Mouse (Mus musculus) stomach, postnatal 0 days (tissue): ENCODE results near the gene Wdr45.

Experiments
- CTCF ChIP-seq: IDR thresholded peaks from 2 replicates; pipeline ENCODE4 v1.5.1; 2016; ENCODE audit warnings: antibody characterized with exemption, low read depth, mild to moderate bottlenecking, moderate library complexity
- EP300 ChIP-seq: optimal IDR thresholded peaks from 2 replicates; pipeline ENCODE3; 2016; ENCODE audit warnings: antibody characterized with exemption

DNA sequence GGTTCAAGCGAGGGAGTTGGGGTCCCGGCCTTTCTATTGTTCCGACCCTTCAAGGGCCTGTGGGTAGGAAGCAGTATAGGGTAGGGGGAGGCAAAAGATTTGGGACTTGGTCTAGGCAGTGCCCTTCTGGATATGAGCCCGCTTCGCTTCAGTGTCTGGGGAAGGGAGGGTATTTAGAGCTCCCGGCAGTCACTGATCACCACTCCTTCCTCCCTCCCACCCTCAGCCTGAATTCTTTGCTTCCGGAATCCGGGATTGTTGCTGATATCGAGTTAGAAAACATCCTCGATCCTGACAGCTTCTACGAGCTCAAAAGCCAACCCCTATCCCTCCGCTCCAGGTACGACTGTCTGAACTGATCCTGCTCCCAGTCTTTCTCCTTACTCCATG, 51.1 kb downstream of the Wdr45 start:
- TF ChIP-seq CTCF: no peak
- TF ChIP-seq EP300: no peak
